Mouse (Mus musculus): ENCODE measurements around the gene Gna15. TPM values are rescaled to one million over a fixed set of nuclear protein-coding genes. Genes with fewer than 3 reads are reported as not detected.

Gene Gna15
- polyA plus RNA-seq, 1 experiment from 2014 or later = 11.3 TPM

DNA sequence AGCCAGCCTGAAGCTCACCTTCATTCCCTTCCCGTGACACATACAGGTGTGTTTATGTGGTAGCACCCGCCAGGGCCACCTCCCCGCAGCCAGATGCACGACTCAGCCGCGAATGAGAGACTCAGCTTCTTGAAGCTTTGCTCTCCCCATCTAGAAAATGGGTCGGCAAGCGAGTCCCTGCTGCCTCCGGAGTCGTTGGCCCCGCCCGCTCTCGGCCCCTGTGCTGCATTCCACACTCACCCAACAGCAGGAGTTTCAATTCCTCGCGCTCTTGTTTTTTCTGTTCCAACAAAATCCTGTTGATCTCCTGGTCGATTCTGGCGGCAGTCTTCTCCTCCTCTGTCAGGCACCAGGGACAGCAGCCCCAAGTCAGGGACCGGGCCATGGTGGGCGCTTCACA is 455 bp downstream of the Gna15 start:
- 0 out of 2 replicates have a peak, but pooled peaks cover 2% of the 10 kb centered on the region for H3K27me3 ChIP-seq (replicated peaks; ENCODE audit: control insufficient read depth, insufficient read depth, low read length)
- no peak for DNase-seq (ENCODE audit: low spot score)
- peak; percentile 11 for ATAC-seq (replicated peaks; ENCODE audit: low FRiP score)
- peak overlapping the region; percentile 89 for H3K27ac ChIP-seq (ENCODE audit: low read depth, low read length)
- H3K4me3 ChIP-seq (ENCODE audit: low read depth, low read length) = peak overlapping the region; percentile 56
- 8% methylated on average over 19 of the region's 19 CpGs for WGBS
- no peaks in the 10 kb centered on the region for H3K9me3 ChIP-seq (ENCODE audit: control insufficient read depth, low read length)
- peaks cover 40% of the 10 kb centered on the region for H3K4me1 ChIP-seq (replicated peaks; ENCODE audit: control insufficient read depth, insufficient read depth, low read length)
- no peaks in the 10 kb centered on the region for H3K36me3 ChIP-seq (ENCODE audit: control insufficient read depth, insufficient read depth, low read length)
- peak overlapping the region; percentile 79 for H3K9ac ChIP-seq (ENCODE audit: low read depth, low read length)
- peak overlapping the region; percentile 79 for H3K4me2 ChIP-seq

GRCm38 (mm10) chr10:81523142-81523541 is 883 bp downstream of the Gna15 start:
- Histone ChIP-seq H3K27ac (ENCODE audit: low read depth, low read length) (peak overlapping the region; percentile 21; the same call in 1 of the 2 replicates), H3K4me2 (peak overlapping the region; percentile 79), H3K9me3 (ENCODE audit: control insufficient read depth, low read length) (no peaks in the 10 kb centered on the region), H3K27me3 (replicated peaks; ENCODE audit: control insufficient read depth, insufficient read depth, low read length) (0 out of 2 replicates have a peak, but pooled peaks cover 2% of the 10 kb centered on the region), H3K4me3 (ENCODE audit: low read depth, low read length) (peak overlapping the region; percentile 56), H3K4me1 (replicated peaks; ENCODE audit: control insufficient read depth, insufficient read depth, low read length) (peaks cover 44% of the 10 kb centered on the region), H3K36me3 (ENCODE audit: control insufficient read depth, insufficient read depth, low read length) (no peaks in the 10 kb centered on the region), H3K9ac (ENCODE audit: low read depth, low read length) (peak overlapping the region; percentile 79)
- no peak for DNase-seq (ENCODE audit: low spot score)
- 42% methylated on average over 6 of the region's 6 CpGs for WGBS
- ATAC-seq (replicated peaks; ENCODE audit: low FRiP score) = no peak

DNA sequence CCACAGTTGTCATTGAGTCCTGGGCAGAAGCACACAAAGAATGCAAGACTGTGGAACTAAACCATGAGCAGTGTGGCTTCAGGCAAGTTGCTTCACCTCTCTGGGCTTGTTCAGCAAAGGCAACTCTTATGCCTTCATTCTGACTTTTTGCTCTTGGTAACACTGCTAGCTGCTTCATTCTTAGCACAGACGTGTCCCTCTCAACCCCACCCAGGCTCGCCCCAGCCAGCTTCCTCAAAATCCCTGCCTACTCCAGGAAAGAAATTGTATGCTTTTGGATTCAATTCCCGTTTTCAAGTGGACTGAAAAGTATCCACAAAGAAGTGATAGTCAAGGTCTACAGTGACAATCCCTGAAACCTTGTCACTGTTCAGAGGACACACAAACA is 4.1 kb downstream of the Gna15 start:
- Histone ChIP-seq H3K36me3 (ENCODE audit: control insufficient read depth, insufficient read depth, low read length) (no peaks in the 10 kb centered on the region), H3K27ac (ENCODE audit: low read depth, low read length) (peak overlapping the region; percentile 53), H3K9me3 (ENCODE audit: control insufficient read depth, low read length) (no peaks in the 10 kb centered on the region), H3K27me3 (replicated peaks; ENCODE audit: control insufficient read depth, insufficient read depth, low read length) (0 out of 2 replicates have a peak, but pooled peaks cover 2% of the 10 kb centered on the region), H3K4me3 (ENCODE audit: low read depth, low read length) (no peak overlapping the region), H3K4me1 (replicated peaks; ENCODE audit: control insufficient read depth, insufficient read depth, low read length) (peaks cover 47% of the 10 kb centered on the region), H3K9ac (ENCODE audit: low read depth, low read length) (no peak overlapping the region), H3K4me2 (peak overlapping the region; percentile 46)
- WGBS = 41% methylated on average over 3 of the region's 3 CpGs
- ATAC-seq (replicated peaks; ENCODE audit: low FRiP score) (no peak), DNase-seq (ENCODE audit: low spot score) (no peak)

DNA sequence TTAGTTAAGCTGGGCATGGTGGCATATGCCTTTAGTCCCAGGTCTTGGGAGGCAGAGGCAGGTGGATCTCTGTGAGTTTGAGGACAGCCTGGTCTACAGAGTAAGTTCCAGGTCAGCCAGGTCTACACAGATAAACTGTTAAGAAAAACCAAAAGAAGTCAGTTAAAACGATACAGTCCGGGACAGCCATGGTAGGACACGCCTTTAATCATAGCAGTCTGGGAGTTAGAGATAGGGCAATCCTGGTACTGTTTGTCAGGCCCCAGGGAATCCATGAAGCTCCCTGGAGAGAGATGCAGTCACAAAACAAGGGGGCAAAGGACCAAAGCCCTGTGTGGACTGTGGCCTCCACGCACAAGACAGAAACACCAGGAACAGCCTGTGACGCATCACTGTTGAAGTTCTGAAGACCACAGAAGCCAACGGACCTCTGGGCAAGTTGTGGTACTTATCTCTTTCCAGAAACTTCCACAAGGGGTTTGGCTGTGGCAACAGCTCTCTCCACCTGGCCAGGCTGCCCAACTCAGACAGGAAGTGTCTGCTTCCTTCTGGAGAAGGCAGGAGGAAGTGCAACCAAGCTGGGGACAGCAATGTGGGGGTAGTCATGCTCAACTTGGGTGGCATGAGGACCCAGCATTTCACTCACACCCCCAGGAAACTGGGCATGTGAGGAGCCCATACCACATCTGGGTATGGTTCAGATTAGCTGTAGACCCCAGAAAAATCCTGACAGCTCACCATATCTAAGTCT is 4.6 kb downstream of the Gna15 start:
- Histone ChIP-seq H3K4me1 (replicated peaks; ENCODE audit: control insufficient read depth, insufficient read depth, low read length) (peaks cover 42% of the 10 kb centered on the region), H3K36me3 (ENCODE audit: control insufficient read depth, insufficient read depth, low read length) (no peaks in the 10 kb centered on the region), H3K9ac (ENCODE audit: low read depth, low read length) (no peak overlapping the region), H3K4me3 (ENCODE audit: low read depth, low read length) (no peak overlapping the region), H3K9me3 (ENCODE audit: control insufficient read depth, low read length) (no peaks in the 10 kb centered on the region), H3K4me2 (peak overlapping the region; percentile 46), H3K27ac (ENCODE audit: low read depth, low read length) (peak overlapping the region; percentile 53), H3K27me3 (replicated peaks; ENCODE audit: control insufficient read depth, insufficient read depth, low read length) (0 out of 2 replicates have a peak, but pooled peaks cover 2% of the 10 kb centered on the region)
- 38% methylated on average over 6 of the region's 6 CpGs for WGBS
- ATAC-seq (replicated peaks; ENCODE audit: low FRiP score) = peak; percentile 76
- no peak for DNase-seq (ENCODE audit: low spot score)

DNA sequence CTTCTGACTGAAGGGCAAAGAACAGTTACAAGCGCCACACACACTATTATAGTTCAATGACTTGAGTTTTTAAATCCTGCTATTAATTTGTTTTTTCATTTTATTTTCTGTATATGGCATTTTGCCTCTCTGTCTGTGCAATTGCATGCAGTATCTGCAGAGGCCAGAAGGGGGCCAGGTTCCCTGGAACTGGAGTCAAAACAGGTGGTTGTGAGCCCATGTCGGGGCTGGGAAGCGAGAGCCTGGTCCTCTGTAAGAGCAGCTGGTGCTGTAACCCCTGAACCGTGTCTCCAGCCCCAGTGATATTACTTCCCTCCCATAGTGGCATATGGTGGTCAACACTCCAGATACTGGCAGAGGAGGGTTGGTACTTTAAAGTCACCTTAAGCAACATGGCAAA is 5.5 kb downstream of the Gna15 start:
- Histone ChIP-seq H3K4me2 (no peak overlapping the region), H3K4me3 (ENCODE audit: low read depth, low read length) (no peak overlapping the region), H3K4me1 (replicated peaks; ENCODE audit: control insufficient read depth, insufficient read depth, low read length) (peaks cover 34% of the 10 kb centered on the region), H3K36me3 (ENCODE audit: control insufficient read depth, insufficient read depth, low read length) (peaks cover 9% of the 10 kb centered on the region), H3K27me3 (replicated peaks; ENCODE audit: control insufficient read depth, insufficient read depth, low read length) (no peaks in the 10 kb centered on the region), H3K9ac (ENCODE audit: low read depth, low read length) (no peak overlapping the region), H3K9me3 (ENCODE audit: control insufficient read depth, low read length) (peaks cover 6% of the 10 kb centered on the region), H3K27ac (ENCODE audit: low read depth, low read length) (peak overlapping the region; percentile 53; the same call in 1 of the 2 replicates)
- WGBS = 22% methylated on average over 4 of the region's 4 CpGs
- ATAC-seq (replicated peaks; ENCODE audit: low FRiP score) (peak; percentile 44), DNase-seq (ENCODE audit: low spot score) (peak; percentile 70)

GRCm38 (mm10) chr10:81517227-81517626 is 6.8 kb downstream of the Gna15 start:
- Histone ChIP-seq H3K9ac (ENCODE audit: low read depth, low read length) (peak overlapping the region; percentile 22; the same call in 1 of the 2 replicates), H3K36me3 (ENCODE audit: control insufficient read depth, insufficient read depth, low read length) (peaks cover 9% of the 10 kb centered on the region), H3K9me3 (ENCODE audit: control insufficient read depth, low read length) (peaks cover 7% of the 10 kb centered on the region), H3K4me1 (replicated peaks; ENCODE audit: control insufficient read depth, insufficient read depth, low read length) (peaks cover 31% of the 10 kb centered on the region), H3K4me3 (ENCODE audit: low read depth, low read length) (no peak overlapping the region), H3K27ac (ENCODE audit: low read depth, low read length) (no peak overlapping the region), H3K27me3 (replicated peaks; ENCODE audit: control insufficient read depth, insufficient read depth, low read length) (no peaks in the 10 kb centered on the region), H3K4me2 (no peak overlapping the region)
- whole genome bisulfite sequencing = 65% methylated on average over 8 of the region's 8 CpGs
- ATAC-seq (replicated peaks; ENCODE audit: low FRiP score) (no peak), DNase-seq (ENCODE audit: low spot score) (no peak)

- Histone ChIP-seq H3K27me3 (replicated peaks; ENCODE audit: control insufficient read depth, insufficient read depth, low read length) (no peaks in the 10 kb centered on the region), H3K36me3 (ENCODE audit: control insufficient read depth, insufficient read depth, low read length) (peaks cover 9% of the 10 kb centered on the region), H3K4me2 (no peak overlapping the region), H3K9ac (ENCODE audit: low read depth, low read length) (no peak overlapping the region), H3K4me3 (ENCODE audit: low read depth, low read length) (no peak overlapping the region), H3K4me1 (replicated peaks; ENCODE audit: control insufficient read depth, insufficient read depth, low read length) (peaks cover 15% of the 10 kb centered on the region), H3K27ac (ENCODE audit: low read depth, low read length) (no peak overlapping the region), H3K9me3 (ENCODE audit: control insufficient read depth, low read length) (peaks cover 7% of the 10 kb centered on the region)
- ATAC-seq (replicated peaks; ENCODE audit: low FRiP score) = no peak
- DNase-seq (ENCODE audit: low spot score) = no peak
- 80% methylated on average over 5 of the region's 5 CpGs for WGBS
These were observed 10.2 kb downstream of the Gna15 start for GRCm38 (mm10) chr10:81513798-81514197.

GRCm38 (mm10) chr10:81510246-81510810 is 13.7 kb downstream of the Gna15 start:
- Histone ChIP-seq H3K27ac (ENCODE audit: low read depth, low read length) (no peak overlapping the region), H3K27me3 (replicated peaks; ENCODE audit: control insufficient read depth, insufficient read depth, low read length) (no peaks in the 10 kb centered on the region), H3K9ac (ENCODE audit: low read depth, low read length) (no peak overlapping the region), H3K4me1 (replicated peaks; ENCODE audit: control insufficient read depth, insufficient read depth, low read length) (no peaks in the 10 kb centered on the region), H3K9me3 (ENCODE audit: control insufficient read depth, low read length) (peaks cover 7% of the 10 kb centered on the region), H3K36me3 (ENCODE audit: control insufficient read depth, insufficient read depth, low read length) (peaks cover 9% of the 10 kb centered on the region), H3K4me3 (ENCODE audit: low read depth, low read length) (no peak overlapping the region), H3K4me2 (no peak overlapping the region)
- DNase-seq (ENCODE audit: low spot score) (no peak), ATAC-seq (replicated peaks; ENCODE audit: low FRiP score) (no peak)
- 72% methylated on average over 14 of the region's 14 CpGs for WGBS
